Mouse (Mus musculus): ENCODE measurements at regions not wholly inside any gene's neighbourhood (a gene's known extent, or its start where the extent isn't known, plus 50 kb on each side); places are given as distances from the start of the nearest gene placed in this dataset.

DNA sequence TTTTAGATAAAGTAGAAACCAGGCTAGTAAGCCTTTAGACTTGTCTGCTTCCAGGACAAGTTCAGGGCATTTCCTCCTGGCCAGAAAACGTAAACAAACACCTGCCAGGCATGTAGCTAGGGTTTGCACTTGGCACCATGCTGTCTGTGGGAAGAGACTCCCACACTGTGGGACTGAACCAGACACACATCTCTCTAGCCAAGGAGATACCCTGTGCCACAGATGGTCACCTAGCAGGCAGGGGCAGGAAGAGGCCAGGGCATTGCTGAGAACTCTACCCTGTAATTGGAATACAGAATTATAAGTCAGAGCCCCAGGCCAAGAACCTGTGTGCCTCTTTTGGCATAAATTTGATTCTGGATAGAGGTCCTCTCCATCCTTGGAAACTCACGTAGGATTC is 858.7 kb upstream of the A1bg start:
- ATAC-seq (ENCODE audit: extremely low read depth, insufficient number of reproducible peaks, low FRiP score, poor library complexity, severe bottlenecking): no peak

DNA sequence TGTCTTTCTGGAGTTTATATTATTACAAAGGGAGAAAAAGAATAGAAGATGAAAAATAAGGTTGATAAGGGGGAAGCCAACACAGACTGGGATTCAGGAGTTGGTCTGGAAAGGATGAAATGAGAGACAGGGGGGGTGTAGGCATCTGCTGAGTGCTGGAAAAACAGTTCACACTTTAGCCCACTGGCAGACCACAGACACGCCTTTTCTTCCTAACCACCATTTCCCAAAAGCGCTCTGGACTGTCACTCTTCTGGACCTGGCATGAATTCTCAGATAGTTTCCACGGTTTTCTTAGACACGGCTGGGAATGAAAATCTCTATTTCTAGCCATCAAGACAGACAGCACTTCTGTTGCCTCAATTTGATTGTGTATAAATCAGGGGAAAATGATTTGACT is 850.2 kb upstream of the A1bg start:
- ATAC-seq (ENCODE audit: extremely low read depth, insufficient number of reproducible peaks, low FRiP score, poor library complexity, severe bottlenecking): no peak

DNA sequence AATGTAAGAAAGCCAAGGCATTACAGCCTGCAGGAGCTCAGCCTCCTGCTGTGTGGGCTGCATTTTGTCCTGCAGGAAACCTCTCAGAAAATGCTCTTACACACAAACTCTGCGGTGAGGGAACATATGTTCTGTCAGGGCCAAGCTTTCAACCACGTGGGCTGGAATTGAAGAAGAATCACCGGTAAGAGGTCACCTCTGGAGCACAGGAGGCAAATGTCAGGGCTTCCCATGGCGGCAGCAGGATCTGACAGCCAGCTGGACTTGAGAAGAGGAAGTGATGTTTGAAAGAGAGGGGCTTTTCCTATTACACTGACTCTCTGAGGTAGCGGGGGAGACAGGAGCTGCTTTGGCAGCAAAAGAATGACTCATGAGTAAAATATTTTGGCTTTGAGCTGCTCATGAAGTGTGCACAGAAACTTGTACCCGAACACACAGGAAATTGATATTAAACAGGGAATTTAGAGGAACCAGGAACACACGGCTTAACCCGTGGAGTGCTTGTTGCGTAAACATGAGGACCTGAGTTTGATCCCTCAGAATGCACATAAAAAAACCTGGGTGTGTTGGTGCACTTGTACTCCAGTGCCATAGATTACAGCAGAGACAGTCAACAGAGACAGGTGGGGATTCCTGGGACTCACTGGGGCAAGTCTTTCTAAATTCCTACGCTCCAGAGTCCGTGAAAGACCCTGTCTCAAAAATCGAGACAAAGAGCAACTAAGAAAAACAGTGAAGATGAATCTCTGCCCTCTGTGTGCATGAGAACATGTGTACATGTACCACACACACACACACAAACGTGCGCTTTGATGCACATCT is 848.1 kb upstream of the A1bg start:
- no peak for ATAC-seq (ENCODE audit: extremely low read depth, insufficient number of reproducible peaks, low FRiP score, poor library complexity, severe bottlenecking)

DNA sequence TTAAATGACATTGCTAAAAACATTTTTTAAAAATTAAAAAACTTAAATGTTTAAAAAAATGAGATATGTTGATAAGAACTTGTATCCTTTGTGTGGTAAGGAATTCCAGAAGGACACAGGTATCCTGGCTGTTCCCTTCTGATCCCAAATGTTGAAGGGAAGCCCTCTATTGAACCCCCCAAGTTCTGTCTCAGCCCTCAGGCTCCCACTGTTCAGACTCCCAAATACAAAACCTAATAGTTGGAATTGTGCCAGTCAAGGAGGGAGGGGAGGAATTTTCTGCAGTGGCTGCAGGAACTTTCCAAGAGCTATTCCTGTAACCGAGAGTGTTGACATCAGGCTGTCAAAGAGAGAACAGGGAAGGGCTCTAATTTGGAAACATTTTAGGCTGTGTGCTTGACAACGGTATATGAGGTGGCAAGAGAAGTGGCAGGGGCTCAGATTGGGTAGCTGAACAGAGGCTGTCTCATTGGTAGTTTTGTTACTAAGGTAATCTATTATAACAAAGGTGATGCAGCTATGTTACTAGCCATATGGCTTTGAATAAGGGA is 843.8 kb upstream of the A1bg start:
- no peak for ATAC-seq (ENCODE audit: extremely low read depth, insufficient number of reproducible peaks, low FRiP score, poor library complexity, severe bottlenecking)

DNA sequence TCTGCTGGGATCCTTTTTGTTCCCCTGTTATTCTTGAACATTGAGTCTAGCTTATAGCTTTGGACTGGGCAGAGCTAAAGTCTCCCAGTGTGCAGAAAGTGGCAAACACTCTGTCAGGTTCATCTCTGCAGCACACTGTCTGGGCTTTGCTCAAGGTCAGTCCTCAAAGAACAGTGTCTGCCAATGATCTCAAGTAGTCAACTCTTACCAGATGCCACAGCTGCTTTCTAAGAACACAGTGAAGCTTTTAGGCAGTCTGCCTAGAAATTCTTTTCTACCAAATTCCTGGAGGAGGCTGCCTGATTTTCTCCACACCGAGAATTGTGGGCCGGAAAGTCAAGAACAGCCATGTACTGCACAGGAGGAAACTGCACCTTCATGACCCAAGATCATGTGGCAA is 831.0 kb upstream of the A1bg start:
- ATAC-seq (ENCODE audit: extremely low read depth, insufficient number of reproducible peaks, low FRiP score, poor library complexity, severe bottlenecking): no peak

DNA sequence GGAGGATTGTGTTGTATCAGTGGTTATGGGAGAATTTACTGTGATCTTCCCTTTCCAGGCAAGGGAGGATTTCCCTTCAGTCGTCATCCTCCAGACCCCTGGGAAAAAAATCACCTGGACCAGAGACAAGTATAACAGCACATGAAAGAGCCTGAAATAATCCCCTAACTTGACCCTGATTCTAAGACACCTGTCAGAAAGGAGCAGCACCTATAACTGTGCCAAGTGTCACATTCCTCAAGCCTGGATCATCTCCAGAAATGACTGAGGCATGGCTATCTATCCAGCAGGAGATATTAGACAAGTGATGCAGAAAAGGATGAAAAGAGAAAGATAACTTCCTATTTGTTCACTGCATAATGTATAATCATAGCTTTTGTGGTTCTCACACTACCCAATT is 800.9 kb upstream of the A1bg start:
- no peak for ATAC-seq (ENCODE audit: extremely low read depth, insufficient number of reproducible peaks, low FRiP score, poor library complexity, severe bottlenecking)

DNA sequence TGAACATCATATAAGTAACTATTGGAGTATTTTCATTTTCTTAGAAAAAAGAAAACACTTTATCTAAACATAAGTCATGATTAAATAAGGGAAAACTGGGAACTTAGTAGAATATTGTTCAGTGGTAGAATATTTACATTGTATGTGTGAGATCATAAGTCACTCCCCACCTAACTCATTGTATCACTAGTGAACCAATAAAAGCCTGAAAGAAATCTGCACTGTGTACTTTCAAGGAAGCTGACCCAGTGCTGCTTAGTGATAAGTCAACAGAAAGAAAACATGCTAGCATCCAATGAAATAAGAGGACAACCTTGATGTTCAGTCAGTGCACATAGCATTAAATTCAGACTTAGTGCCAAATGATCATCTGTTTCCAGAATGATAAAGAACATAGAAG is 795.7 kb upstream of the A1bg start:
- no peak for ATAC-seq (ENCODE audit: extremely low read depth, insufficient number of reproducible peaks, low FRiP score, poor library complexity, severe bottlenecking)

DNA sequence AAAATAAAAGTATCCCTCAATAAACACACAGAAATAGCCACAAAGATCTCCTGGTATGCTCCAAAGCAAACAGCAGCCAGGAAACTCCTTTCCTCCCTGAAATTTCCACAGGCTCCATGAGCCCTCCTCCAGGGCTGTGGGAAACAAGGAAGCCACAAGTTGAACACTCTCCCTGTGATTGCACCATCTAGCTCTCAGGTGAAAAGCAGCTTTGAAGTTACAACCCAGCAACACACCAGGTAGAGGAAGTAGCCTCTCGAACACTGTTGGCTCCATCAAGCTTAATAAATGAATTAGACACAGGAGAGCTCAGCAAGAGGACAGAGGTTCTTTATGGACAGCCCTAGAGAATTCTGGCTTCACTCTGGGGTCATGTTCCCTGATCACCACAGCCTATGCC is 794.4 kb upstream of the A1bg start:
- ATAC-seq (ENCODE audit: extremely low read depth, insufficient number of reproducible peaks, low FRiP score, poor library complexity, severe bottlenecking): no peak

DNA sequence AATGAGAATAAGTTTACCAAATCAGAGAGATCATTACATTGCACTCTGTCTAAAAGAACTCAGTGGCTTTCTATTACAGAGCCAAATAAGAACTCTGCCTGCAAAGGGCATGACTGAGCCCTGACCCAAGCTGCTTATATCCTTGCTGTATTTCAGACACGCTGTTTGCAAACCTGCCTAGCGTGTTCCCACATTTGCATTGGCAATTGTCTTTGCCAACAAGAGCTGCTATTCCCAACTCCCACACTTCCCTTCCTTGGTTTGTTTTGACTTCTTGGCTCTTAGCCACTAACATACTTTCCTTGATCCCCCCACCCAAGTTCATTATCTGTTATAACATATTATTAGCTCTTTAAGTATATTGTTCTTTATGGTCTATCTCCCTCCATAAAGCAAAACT is 791.1 kb upstream of the A1bg start:
- ATAC-seq (ENCODE audit: extremely low read depth, insufficient number of reproducible peaks, low FRiP score, poor library complexity, severe bottlenecking): no peak

DNA sequence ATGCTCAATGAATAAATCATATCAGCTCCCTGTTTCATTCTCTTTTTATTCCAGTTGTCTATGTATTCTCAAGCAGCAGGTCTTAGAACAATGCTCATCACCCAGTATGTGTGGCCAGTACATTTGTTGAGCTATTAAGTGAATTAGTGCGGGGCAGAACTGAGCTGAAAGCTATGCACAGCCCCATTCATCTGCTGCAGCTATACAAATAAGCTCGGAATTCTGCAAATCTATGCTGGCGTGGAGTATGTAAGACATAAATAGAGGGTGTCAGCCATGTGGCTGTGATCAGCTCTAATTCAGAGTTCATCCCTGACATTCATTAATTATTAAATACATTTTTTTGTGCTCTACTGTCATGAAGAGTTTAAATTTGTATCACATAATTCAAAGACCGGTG is 786.1 kb upstream of the A1bg start:
- ATAC-seq (ENCODE audit: extremely low read depth, insufficient number of reproducible peaks, low FRiP score, poor library complexity, severe bottlenecking): no peak

DNA sequence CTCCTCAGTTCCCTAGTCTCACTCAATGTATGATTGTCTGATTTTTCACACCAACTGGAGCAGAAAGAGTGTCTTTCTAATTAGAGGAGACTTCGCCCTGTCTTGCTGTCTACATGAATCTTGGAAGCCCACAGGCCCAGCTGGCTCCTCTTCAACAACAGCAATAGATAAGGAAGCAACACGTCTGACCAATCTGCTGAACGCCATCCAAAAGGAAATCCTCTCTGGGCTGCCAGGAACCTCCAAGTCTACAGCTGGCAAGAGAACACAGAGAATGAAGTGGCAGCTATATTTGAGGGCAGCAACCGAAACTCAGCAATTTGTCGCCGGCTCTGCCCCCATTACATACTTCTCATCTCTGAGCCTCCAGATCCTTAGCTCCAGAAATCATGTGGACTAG is 785.1 kb upstream of the A1bg start:
- no peak for ATAC-seq (ENCODE audit: extremely low read depth, insufficient number of reproducible peaks, low FRiP score, poor library complexity, severe bottlenecking)

DNA sequence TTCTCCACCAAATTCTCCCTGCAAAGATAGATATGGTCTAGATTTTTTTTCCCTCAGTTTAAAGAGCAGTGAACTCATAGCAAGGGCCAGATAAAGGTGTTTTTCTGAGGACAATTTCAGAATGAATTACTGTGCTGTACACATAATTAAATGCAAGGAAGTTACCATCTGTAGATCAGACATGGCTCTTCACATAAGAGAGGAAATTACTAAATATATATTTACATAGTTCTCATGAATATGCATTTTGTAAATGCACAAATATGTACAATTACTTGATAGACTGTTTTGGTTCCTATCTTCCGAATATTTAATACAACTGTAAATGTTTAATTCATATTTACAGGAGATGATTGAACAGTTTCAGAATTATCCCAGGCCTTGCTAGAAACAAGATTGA is 769.9 kb upstream of the A1bg start:
- ATAC-seq (ENCODE audit: extremely low read depth, insufficient number of reproducible peaks, low FRiP score, poor library complexity, severe bottlenecking): no peak

DNA sequence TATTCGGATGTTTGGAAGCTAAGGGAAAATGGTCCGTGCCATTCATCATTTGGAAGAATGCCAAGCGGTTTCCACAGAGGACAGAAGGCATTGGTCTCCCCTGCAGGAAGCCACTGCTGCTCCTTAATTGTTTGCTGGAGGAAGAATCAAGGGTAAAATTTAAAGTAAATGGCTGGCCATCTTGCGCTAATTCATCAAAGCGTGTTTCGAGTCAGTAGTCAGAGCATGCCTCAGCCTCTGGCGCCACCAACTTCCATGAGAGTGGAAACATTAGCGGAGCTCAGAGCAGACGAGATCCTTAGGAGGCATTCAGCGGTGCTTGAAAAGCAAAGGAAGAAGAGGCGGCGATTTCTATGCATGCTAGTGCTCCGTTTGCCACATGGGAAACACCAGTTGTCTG is 767.6 kb upstream of the A1bg start:
- ATAC-seq (ENCODE audit: extremely low read depth, insufficient number of reproducible peaks, low FRiP score, poor library complexity, severe bottlenecking): no peak

DNA sequence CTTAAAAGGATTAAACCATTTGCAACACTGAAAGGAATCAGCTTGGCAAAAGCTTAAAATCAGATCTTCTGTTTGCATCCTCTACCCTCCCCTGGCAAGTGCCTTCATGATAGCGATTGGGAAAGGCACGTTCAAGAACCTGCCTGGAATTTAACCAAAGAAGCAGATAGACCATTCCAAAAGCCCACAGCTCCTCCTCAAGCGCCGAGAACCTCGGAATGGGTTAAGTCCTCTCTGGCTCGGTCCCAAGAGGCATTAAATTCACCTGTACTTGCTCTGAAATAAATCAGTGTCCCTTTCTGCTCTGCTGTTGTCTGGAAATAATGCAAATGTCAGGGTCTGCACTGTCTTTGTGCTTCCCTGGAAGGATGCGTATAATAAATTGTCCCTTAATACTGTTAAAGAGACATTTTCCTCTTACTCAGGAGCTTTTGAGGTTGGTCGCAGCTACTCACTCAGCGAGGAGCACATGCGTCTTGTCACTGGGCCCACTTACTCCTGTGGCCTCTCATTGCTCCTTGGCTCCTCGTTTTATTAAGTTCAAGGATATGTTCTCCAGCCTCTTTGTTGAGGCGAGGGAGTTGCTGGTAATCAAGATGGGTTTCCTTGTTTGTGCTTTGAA is 767.1 kb upstream of the A1bg start:
- no peak for ATAC-seq (ENCODE audit: extremely low read depth, insufficient number of reproducible peaks, low FRiP score, poor library complexity, severe bottlenecking)

DNA sequence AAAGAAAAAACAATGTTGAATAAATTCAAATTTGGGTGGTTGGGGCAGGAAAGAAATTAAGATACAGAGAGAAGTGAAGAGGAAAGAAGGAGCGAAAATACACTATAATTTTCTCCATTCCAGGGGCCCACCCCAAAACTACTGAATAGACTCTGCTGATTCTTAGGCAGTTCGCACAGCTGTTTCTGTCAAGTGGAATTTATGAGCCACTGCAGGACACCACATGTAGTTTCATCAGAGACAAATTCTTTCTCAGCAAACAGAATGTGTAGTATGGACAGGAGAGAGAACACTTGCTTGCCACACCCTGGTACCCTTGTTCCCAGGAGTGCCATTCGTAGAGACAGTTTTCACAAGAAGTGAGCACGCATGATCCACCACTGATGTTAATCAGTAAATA is 760.2 kb upstream of the A1bg start:
- ATAC-seq (ENCODE audit: extremely low read depth, insufficient number of reproducible peaks, low FRiP score, poor library complexity, severe bottlenecking): no peak

DNA sequence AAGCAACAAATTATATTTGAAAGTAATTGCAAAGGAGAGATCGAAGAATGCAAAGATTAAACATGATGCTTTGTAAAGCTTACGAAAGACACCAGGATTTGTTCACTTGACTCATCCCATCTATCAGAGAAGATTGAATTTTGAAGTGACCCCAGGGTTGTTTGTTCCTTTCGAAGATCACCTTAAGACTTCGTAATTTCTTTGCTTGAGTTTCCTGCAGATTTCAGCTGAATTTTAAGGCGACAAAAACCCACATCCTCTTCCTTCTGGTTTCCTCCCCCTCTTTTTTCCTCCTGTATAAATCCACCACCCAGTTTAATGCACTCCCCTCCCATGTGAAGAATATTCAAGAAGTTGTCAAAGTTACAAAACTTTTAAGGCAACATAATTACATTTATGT is 747.7 kb upstream of the A1bg start:
- no peak for ATAC-seq (ENCODE audit: extremely low read depth, insufficient number of reproducible peaks, low FRiP score, poor library complexity, severe bottlenecking)

DNA sequence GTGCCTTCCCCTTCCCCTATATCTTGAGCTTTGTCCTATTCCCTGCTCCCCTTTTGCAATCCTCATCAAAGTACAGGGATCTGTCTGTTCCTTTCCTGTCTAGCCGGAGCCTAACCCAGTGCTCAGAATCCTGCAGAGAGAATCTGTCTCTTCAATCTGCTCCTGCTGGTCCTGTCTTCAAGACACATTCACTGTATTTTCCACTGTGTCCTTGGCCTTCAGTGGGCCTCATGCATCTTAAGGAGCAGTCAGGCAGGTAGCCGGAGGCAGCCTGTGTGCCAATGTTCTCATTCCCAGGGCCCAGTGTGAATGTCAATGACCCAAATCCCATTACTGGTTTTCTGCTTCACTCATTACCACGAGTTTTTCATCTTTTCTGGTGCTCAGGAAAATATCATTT is 737.8 kb upstream of the A1bg start:
- ATAC-seq (ENCODE audit: extremely low read depth, insufficient number of reproducible peaks, low FRiP score, poor library complexity, severe bottlenecking): no peak

DNA sequence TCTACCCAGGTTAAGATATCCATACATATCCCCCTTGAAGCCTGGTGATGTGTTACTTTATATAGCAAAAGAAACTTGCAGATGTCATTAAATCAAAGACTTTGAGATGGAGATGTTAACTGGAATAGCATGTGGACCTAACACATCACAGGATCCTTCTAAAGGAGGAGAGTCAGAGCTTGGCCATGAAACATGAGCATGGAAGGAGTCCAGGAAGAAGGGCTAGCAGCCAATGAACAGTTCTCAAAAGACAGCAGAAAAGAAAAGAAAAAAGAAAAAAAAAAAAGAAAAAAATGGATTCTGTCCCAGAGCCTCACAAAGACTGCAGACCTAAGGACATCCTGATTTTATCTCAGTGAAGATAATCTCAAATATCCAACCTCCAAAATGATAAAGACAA is 734.1 kb upstream of the A1bg start:
- ATAC-seq (ENCODE audit: extremely low read depth, insufficient number of reproducible peaks, low FRiP score, poor library complexity, severe bottlenecking): no peak

DNA sequence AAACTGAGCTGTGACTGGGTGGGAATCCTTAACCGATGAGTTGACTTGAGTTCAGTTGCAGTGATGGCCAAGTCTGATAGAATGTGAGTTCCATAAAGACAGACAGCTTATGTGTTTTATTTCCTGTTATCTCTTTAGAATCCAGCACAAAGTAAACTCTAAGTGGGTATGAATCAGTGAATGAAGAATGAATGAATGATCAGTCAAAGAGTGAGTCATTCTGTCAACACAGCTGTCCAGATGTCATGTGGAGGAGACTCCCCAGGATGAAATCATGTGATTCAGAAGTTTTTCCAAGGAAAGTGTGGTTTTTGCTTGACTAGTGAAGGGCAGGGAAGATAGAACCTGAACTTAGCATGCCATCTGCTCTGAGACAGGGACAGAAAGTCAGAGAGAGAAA is 732.0 kb upstream of the A1bg start:
- no peak for ATAC-seq (ENCODE audit: extremely low read depth, insufficient number of reproducible peaks, low FRiP score, poor library complexity, severe bottlenecking)

DNA sequence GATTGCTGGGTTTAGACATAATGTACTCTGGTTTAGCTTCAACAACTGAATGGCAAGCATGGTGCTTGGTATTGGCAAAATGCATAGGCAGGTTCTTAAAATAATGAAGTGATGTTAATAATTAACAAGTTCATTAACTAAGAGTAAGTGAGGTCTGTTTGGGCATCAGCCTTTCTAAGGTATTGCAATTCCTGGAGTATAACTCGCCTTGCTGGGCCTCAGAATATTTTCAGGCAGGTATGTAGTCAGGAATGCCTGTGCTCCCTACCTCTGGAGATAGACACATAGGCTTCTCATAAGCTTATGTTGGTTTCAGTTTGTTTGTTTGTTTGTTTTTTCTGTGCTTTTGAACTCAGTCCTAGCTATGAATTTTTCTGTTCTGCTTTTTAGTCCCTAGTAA is 731.0 kb upstream of the A1bg start:
- ATAC-seq (ENCODE audit: extremely low read depth, insufficient number of reproducible peaks, low FRiP score, poor library complexity, severe bottlenecking): no peak
